Mouse (Mus musculus): ENCODE measurements around the gene Zc2hc1c. TPM values are rescaled to one million over a fixed set of nuclear protein-coding genes. Genes with fewer than 3 reads are reported as not detected.
A peak's percentile ranks its signal among the peaks of the same experiment; 100 is the strongest.

The Zc2hc1c gene
- total RNA-seq (2014; fragmentation: Nextera tagmentation) (0.47 TPM in 1 of 2 replicates, not detected in the other), total RNA-seq (2017) (not detected in 2 replicates)

- ATAC-seq (replicated peaks; ENCODE audit: low FRiP score, low TSS enrichment, poor library complexity, severe bottlenecking) = peak; percentile 84
Measured at GRCm38 (mm10) chr12:85288486-85289156, at the start of gene Zc2hc1c. Gene Zc2hc1c, plus strand, starts transcription at chr12:85288591.

- ATAC-seq (replicated peaks; ENCODE audit: low FRiP score, low TSS enrichment, poor library complexity, severe bottlenecking) = no peak
Measured at GRCm38 (mm10) chr12:85252083-85252482, 36.3 kb upstream of the Zc2hc1c start.

DNA sequence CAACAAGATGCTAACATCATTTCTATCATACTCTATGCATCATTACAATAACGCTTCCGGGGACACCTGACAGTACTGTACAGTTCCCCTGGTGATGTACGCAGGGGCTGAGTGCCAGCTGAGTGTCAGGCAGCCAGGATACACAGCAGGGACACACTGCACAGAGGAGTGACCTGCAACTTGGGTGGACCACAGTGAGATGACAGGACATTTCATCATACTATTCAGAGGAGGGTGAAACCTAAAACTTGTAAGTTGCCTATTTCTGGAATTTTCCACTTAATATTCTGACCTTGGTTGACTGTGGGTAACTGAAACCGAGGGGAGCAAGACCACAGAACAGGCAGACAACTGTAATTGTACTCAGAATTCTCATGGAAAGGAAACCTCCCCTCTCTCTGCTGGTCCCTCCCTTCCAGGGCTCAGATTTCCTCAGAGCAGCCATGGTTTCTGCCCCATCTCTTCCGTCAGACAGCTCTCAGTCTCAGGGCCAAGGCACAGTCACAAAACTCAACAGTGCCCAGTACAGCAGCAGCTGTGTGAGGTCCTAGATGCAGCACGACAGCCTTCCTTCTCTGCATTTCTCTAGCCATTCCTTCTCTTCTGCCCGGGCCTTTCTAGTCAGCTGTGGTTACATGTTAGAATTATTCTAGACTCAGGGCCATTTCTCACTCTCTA is 32.2 kb upstream of the Zc2hc1c start:
- ATAC-seq (replicated peaks; ENCODE audit: low FRiP score, low TSS enrichment, poor library complexity, severe bottlenecking) = no peak

DNA sequence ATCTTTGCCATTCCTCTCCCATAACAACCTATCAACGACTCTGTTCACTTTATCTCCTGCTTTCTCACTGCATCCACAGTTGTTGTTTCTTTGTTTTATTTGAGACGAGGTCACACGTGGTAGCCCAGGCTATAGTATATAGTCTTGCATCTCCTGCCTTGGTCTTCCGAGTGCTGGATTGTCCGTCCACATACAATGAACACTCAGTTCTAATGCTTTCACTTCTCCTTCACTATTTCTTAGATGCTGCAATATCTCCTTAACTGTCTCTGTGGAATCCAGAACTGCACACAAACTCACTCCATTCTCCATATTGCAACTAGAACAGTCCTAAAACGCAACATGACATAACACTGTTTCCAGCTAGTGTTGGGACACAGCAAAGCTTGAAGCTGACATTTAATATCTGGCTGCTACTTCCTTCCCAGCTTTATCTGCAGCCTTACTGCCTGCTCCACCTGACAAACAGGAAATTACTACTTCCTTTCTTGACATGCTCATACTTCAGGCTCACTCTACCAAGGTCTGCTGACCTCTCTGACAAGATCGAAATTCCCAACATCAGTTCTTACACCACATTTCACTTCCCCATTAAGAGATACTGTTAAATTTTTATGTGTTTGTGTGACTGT is 31.3 kb upstream of the Zc2hc1c start:
- no peak for ATAC-seq (replicated peaks; ENCODE audit: low FRiP score, low TSS enrichment, poor library complexity, severe bottlenecking)

DNA sequence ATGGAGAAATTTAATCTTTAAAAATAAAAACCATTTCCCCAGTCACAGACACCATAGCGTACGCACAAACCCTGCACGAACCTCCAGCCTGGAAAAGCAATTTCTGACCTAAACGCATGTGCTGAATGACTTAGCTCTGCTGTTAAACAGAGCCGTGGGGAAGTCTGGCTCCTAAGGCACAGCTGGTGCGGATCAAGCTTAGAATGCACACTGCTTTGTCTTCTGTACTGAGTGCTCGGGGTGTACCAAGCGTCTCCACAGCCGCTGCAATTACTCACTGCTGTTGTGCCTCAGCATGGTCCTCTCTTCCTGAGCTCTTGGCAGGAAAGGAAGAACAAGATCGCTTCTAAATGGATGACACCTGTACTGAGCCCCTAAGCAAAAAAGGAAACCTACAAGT is 25.9 kb upstream of the Zc2hc1c start:
- ATAC-seq (replicated peaks; ENCODE audit: low FRiP score, low TSS enrichment, poor library complexity, severe bottlenecking) = no peak

DNA sequence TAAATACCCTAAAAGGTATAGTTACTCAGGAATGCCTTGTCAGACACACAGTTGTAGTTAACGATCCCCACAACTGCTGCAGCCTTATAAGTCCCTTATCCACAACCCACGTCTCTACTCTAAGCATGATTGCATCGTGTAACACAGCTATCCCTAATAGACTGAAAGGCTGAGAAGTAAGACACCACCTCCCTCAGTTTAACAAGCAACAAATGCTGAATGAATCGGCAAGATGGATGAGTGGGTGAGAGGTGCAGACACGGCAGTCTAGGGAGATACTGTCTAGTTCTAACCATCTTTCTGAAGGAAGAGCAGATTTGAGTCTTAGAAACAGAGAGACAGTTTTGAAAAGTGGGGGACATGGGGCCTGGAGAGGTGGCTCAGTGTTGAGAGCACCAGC is 25.2 kb upstream of the Zc2hc1c start:
- ATAC-seq (replicated peaks; ENCODE audit: low FRiP score, low TSS enrichment, poor library complexity, severe bottlenecking) = no peak

DNA sequence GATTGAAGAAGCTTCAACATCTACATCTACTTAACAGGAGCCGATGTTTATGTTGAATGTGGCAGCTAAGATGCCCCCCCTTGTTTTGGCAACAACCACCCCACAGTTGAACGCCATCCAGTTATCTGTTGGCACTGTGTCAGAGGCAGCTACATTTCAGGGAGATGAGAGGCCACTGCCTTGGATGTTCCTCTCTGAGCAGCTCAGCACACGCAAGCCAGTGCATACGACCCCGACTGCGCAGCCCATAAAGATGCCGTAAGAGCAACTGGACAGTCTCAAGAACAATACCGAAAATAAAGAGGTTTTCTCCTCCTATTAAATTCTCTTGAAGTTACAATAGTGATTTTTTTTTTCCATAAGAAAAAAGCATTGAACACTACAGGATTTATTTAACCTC is 23.9 kb upstream of the Zc2hc1c start:
- peak; percentile 55; the same call in 1 of the 2 replicates for ATAC-seq (replicated peaks; ENCODE audit: low FRiP score, low TSS enrichment, poor library complexity, severe bottlenecking)

DNA sequence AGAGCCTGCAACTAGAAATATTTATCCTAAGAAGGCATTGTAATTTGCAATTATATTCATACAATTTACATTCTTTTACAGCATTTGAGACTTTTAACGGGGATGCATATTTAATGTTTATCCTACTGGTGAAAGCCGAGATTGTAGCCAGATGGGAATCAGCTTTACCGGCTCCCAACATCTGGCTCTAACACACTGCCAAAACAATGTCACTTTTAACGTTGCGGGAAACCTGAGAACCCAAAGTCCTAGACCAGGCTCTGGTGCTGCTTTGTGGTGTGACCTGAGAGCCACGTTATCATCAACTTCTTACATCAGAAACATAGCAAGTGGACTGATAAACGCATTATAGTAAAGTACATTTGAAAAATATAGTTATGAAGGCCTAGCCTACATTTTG is 23.5 kb upstream of the Zc2hc1c start:
- ATAC-seq (replicated peaks; ENCODE audit: low FRiP score, low TSS enrichment, poor library complexity, severe bottlenecking) = no peak

DNA sequence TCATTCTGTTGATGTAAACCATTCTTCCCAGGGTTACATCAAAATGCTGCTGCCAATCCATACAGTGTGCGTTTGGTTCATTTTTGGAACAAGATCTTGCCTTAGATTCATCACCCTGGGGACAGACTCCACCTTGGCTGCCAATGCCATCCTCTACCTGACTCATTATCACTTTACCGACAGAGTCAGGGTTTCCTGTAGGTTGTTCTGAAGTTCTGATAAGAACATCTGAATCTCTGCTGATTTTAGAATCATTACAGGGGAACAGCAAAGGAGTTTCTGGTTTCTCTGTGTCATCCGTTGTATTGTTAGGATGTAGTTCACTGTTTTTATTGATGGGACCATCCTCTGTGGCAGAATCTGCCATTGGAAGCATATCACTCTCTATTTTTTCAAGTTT is 22.1 kb upstream of the Zc2hc1c start:
- ATAC-seq (replicated peaks; ENCODE audit: low FRiP score, low TSS enrichment, poor library complexity, severe bottlenecking) = no peak

DNA sequence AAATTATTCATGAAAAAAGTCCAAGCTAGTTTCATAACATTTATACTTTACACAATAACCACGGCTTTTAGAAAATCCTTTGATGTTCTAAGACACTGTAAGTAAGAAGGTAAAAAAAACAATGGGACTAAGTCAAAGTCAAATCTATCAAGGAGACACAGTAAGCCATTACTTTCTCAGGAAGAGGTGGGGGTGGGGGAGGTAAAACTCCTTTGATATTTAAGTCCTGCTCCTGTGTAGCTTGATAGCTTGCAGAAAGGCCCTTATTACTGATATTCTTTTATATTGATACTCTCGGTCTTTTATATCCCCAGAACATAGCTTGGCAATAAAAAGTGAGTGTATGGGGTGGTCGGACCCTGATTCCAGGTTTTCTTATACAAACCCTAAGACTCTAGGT is 18.6 kb upstream of the Zc2hc1c start:
- ATAC-seq (replicated peaks; ENCODE audit: low FRiP score, low TSS enrichment, poor library complexity, severe bottlenecking) = no peak

DNA sequence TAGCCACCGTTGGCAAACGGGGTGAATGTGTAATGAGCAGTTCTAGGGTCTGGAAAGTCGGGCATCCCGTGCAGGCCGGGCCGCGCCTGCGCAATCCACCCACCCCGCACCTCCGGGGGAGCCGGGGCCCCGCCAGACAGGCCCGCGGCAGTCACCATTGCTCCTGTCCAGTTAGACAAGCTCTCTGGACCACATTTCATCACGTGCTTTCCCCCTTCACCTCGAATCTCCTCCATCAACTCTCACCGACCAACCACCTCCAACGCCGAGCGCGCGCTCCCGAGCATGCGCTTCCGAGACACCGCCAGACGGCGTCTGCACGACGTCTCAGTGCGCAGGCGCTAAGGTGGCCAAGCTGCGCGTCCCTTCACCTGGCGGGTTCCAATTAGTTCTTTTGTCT is 18.1 kb upstream of the Zc2hc1c start, which contains the start of gene Mlh3:
Gene Mlh3 (minus strand): TSS at position 281 of the 400 bp plus-strand sequence.
- ATAC-seq (replicated peaks; ENCODE audit: low FRiP score, low TSS enrichment, poor library complexity, severe bottlenecking) = peak; percentile 81

DNA sequence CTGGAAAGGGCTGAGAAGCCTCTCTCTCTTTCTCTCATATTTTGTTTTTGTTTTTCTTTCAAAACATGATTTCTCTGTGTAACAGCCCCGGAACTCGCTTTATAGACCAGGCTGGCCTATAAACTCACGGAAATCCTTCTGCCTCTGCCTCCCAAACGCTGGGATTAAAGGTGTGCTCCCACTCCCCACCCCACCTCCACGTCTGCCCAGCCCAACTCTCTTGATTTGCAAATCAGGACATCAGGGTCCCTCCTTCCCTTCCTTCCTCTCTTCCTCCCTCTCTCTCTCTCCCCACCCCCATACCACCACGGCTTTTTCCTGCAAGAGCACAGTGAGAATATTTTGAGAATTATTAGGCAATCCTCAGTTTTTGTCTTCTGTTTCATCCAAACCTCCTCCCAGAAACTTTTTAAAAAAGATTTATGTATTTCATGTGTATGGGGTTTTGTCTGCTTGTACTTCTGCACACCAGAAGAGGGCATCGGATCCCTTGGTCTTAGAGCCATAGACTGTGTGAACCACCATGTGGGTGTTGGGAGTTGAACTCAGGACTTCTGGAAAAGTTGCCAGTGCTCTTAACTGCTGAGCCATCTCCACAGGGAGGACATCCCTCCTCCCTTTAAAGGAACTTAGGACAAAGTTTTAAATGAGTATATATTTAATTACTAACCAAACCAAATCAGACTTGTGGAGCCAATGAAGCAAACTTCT is 17.1 kb upstream of the Zc2hc1c start:
- no peak for ATAC-seq (replicated peaks; ENCODE audit: low FRiP score, low TSS enrichment, poor library complexity, severe bottlenecking)

DNA sequence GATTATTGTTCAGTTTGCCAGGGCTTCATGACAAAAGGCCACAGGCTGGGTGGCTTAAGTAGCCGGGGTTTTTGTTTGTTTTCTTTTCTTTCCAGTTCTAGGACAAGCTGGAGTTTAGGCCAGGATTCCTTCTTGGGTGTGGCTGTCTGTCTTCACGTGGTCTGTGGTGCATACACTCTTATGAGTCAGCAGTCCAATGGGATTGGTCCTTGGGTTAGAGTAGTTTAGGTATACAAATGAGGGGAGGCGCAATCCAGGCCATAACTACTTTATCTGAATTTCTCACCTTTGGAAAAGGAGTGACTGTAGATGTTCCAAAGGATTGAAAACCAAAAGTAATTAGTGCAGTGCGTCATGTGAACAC is 16.6 kb upstream of the Zc2hc1c start:
- no peak for ATAC-seq (replicated peaks; ENCODE audit: low FRiP score, low TSS enrichment, poor library complexity, severe bottlenecking)

GRCm38 (mm10) chr12:85273508-85273907 is 14.9 kb upstream of the Zc2hc1c start:
- no peak for ATAC-seq (replicated peaks; ENCODE audit: low FRiP score, low TSS enrichment, poor library complexity, severe bottlenecking)

DNA sequence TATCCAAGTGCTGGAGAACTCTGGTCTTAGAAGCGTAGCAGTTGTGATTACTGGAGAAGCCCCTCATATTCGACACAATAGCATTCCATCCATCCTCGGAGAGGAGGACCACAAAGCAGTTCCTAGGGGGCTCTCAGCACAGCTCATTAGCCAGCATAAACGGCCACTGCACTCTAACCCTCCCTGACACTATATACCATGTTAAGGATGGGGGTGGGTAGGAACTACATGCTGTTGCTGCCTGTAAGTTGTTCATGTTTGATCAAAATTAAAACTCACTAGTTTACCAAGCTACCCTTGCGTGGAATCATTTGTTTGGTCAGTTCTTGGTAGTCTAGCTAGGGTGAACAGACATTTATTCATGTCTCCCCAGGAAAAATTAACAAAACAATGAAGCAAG is 12.1 kb upstream of the Zc2hc1c start:
- no peak for ATAC-seq (replicated peaks; ENCODE audit: low FRiP score, low TSS enrichment, poor library complexity, severe bottlenecking)

- ATAC-seq (replicated peaks; ENCODE audit: low FRiP score, low TSS enrichment, poor library complexity, severe bottlenecking) = peak; percentile 72
Measured at GRCm38 (mm10) chr12:85278919-85279318, 9.5 kb upstream of the Zc2hc1c start.

- ATAC-seq (replicated peaks; ENCODE audit: low FRiP score, low TSS enrichment, poor library complexity, severe bottlenecking) = peak; percentile 57
Measured at GRCm38 (mm10) chr12:85279396-85280080, 8.9 kb upstream of the Zc2hc1c start.

DNA sequence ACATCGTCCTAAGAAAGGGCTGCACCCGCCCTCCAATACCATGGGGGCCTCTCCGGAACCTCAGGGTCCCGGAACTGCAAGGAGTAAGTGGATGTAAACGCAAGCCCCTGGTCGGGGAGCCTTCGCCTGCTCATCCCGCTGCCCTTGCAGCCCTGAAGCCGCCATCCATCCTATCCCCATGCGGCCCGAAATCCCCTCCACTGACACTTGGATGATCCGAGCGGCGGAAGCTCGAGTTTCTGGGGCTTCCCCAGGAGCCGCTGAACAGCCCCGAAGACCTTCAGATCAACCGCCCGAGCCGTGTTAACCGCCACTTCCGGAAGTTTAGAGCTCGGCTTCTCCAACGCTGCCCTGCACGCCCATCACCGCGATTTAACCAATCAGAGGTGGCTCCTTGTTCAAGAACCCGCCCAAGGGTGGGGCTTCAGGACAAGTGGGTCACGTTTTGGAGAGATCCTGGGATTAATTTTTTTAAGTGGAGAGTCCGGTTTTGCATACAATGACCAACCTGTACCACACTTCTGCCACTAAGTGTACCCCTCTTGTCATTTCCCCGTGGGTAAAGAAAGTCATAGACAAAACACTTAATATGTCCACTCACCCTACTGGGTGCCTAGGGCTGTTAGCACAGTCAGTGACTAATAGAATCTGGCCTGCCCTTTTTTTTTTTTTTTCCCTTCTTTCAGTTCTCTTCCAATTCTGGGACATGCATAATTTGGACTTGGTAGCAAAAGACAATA is 8.1 kb upstream of the Zc2hc1c start:
- ATAC-seq (replicated peaks; ENCODE audit: low FRiP score, low TSS enrichment, poor library complexity, severe bottlenecking) = peak; percentile 85

Data from megakaryocyte-erythroid progenitor cell, adult 5-6 weeks (primary cell).